Mouse (Mus musculus): ENCODE data around the gene Cacna2d3. TPM values are rescaled to one million over a fixed set of nuclear protein-coding genes. Genes with fewer than 3 reads are reported as not detected.
A peak's percentile ranks its signal among the peaks of the same experiment; 100 is the strongest.

Gene Cacna2d3
- polyA plus RNA-seq, 1 experiment from 2014 or later: 1.3 TPM

DNA sequence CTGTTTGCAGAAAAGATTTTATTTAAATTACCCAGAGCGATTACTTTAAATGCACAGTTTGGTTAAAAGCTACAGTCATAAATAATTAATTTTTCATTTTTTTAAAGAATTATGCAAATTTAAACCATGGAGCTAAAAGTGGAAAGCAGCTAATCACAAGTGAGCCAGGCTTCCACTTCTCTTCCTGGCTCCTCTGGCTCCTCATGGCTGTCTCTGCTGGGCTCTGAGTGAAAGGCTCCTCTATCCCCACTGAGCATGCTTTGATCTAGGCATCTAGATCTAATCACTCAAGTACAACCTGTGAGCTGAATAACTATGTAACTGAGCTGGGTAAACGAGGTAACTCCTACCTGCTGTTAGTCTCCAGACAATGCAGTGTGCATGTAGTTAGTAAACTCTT is 577.5 kb downstream of the Cacna2d3 start:
- H3K4me2 ChIP-seq (ENCODE audit: low read length): no peak overlapping the region
- no peak overlapping the region for H3K9ac ChIP-seq (ENCODE audit: low read length)
- 54% methylated on average over 2 of the region's 2 CpGs for WGBS
- peaks cover 4% of the 10 kb centered on the region; the same call in 1 of the 2 replicates for H3K9me3 ChIP-seq (ENCODE audit: control insufficient read depth, low read length)
- no peaks in the 10 kb centered on the region for H3K4me1 ChIP-seq (ENCODE audit: control insufficient read depth in 2 of 2, insufficient read depth in 2 of 2, low read length in 2 of 2)
- H3K4me3 ChIP-seq (ENCODE audit: control insufficient read depth in 1 of 2, insufficient read depth in 1 of 2, low read depth in 1 of 2, low read length in 2 of 2): no peak overlapping the region
- no peak for ATAC-seq (ENCODE audit: insufficient number of reproducible peaks, insufficient read depth, low FRiP score, low read depth)
- H3K27ac ChIP-seq (replicated peaks in 1 of 2; ENCODE audit: control insufficient read depth in 1 of 2, insufficient read depth in 1 of 2, low read depth in 2 of 2, low read length in 2 of 2): no peak overlapping the region
- H3K27me3 ChIP-seq (ENCODE audit: control insufficient read depth, insufficient read depth, low read length): no peaks in the 10 kb centered on the region
- no peaks in the 10 kb centered on the region for H3K36me3 ChIP-seq (ENCODE audit: control insufficient read depth, insufficient read depth, low read length)

DNA sequence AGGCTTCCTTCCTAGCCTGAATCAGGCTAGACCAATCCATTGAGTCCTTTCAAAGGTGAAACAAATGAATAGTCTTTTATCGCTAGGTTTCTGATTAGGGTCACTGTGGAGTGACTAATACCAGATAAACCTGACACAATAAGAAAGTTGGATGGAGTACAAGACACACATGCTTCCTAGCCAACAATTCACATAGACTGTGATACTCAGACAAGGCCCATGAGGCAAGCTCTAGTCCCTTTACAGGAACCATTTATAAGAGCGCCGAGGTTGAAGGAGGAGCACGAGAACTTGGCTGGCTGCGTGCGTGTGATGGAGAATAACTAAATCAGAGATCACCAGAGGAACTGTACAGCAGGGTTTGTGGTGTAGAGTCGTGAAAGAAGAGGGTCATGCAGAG is 584.0 kb downstream of the Cacna2d3 start:
- no peaks in the 10 kb centered on the region for H3K27me3 ChIP-seq (ENCODE audit: control insufficient read depth, insufficient read depth, low read length)
- no peak overlapping the region for H3K4me2 ChIP-seq (ENCODE audit: low read length)
- no peak overlapping the region for H3K9ac ChIP-seq (ENCODE audit: low read length)
- peaks cover 0 to 2% of the 10 kb centered on the region in 2 experiments; a peak in 1 of 4 replicates for H3K4me1 ChIP-seq (ENCODE audit: control insufficient read depth in 2 of 2, insufficient read depth in 2 of 2, low read length in 2 of 2)
- WGBS: 54% methylated on average over 7 of the region's 7 CpGs
- no peak overlapping the region for H3K4me3 ChIP-seq (ENCODE audit: control insufficient read depth in 1 of 2, insufficient read depth in 1 of 2, low read depth in 1 of 2, low read length in 2 of 2)
- no peaks in the 10 kb centered on the region for H3K9me3 ChIP-seq (ENCODE audit: control insufficient read depth, low read length)
- H3K36me3 ChIP-seq (ENCODE audit: control insufficient read depth, insufficient read depth, low read length): no peaks in the 10 kb centered on the region
- 0 out of 4 replicates have a peak overlapping the region, but pooled peaks of 1 of the 2 experiments have one; percentile 35 for H3K27ac ChIP-seq (replicated peaks in 1 of 2; ENCODE audit: control insufficient read depth in 1 of 2, insufficient read depth in 1 of 2, low read depth in 2 of 2, low read length in 2 of 2)
- peak; percentile 54 for ATAC-seq (ENCODE audit: insufficient number of reproducible peaks, insufficient read depth, low FRiP score, low read depth)

DNA sequence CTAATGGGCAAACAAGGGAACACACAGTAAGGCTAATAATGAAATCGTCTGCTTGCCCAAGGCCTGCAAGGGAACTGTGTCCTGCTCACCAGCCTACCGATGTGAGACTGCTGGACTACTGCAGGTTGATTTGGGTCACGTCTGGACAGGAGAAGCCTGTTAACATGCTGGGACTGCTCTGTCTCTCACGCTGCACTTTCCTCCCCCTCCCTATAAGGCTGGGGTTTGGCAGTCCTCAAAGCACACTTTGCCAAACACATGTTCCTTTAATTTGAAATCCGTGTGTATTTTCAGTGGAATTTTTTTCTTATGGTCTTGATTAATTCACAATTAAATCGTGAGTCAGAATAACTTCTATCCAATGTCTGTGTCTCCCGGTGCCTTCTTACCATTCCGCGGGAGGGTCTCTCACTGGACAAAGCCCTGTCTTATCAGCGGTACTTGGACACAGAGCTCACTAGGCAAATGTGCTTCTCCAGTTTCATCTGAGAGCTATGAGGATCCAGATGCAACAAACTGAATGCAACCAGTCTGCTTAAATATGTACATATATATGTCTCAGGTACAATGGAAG is 584.6 kb downstream of the Cacna2d3 start:
- Histone ChIP-seq H3K4me1 (ENCODE audit: control insufficient read depth in 2 of 2, insufficient read depth in 2 of 2, low read length in 2 of 2) (peaks cover 0 to 2% of the 10 kb centered on the region in 2 experiments; a peak in 1 of 4 replicates), H3K27ac (replicated peaks in 1 of 2; ENCODE audit: control insufficient read depth in 1 of 2, insufficient read depth in 1 of 2, low read depth in 2 of 2, low read length in 2 of 2) (no peak overlapping the region; a peak in 1 of 4 replicates), H3K9ac (ENCODE audit: low read length) (no peak overlapping the region), H3K27me3 (ENCODE audit: control insufficient read depth, insufficient read depth, low read length) (no peaks in the 10 kb centered on the region), H3K9me3 (ENCODE audit: control insufficient read depth, low read length) (no peaks in the 10 kb centered on the region), H3K4me2 (ENCODE audit: low read length) (no peak overlapping the region), H3K36me3 (ENCODE audit: control insufficient read depth, insufficient read depth, low read length) (no peaks in the 10 kb centered on the region), H3K4me3 (ENCODE audit: control insufficient read depth in 1 of 2, insufficient read depth in 1 of 2, low read depth in 1 of 2, low read length in 2 of 2) (no peak overlapping the region)
- WGBS: 43% methylated on average over 10 of the region's 10 CpGs
- ATAC-seq (ENCODE audit: insufficient number of reproducible peaks, insufficient read depth, low FRiP score, low read depth): 0 out of 2 replicates have a peak, but pooled peaks have one; percentile 21

DNA sequence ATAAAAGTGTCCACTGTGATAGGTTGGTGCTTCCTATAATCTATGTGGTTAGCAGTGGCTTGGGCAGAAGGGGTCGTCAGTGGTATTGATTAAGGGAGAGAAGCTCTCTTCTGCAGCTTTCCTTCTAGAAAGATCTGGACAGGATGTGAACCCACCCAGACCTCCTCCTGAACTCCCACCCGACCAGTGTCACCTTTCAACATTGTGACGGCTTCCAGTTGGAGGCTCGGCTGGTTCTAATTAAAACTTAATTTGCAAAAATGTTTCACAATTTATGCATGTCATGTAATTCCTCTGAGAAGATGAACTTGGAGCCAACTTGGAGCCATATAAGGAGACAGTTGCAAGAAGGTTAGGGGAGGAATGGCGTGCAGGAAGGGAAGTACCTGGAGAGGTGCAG is 586.8 kb downstream of the Cacna2d3 start:
- Histone ChIP-seq H3K9me3 (ENCODE audit: control insufficient read depth, low read length) (no peaks in the 10 kb centered on the region), H3K4me1 (ENCODE audit: control insufficient read depth in 2 of 2, insufficient read depth in 2 of 2, low read length in 2 of 2) (peaks cover 0 to 2% of the 10 kb centered on the region in 2 experiments; a peak in 1 of 4 replicates), H3K27me3 (ENCODE audit: control insufficient read depth, insufficient read depth, low read length) (no peaks in the 10 kb centered on the region), H3K4me2 (ENCODE audit: low read length) (no peak overlapping the region), H3K27ac (replicated peaks in 1 of 2; ENCODE audit: control insufficient read depth in 1 of 2, insufficient read depth in 1 of 2, low read depth in 2 of 2, low read length in 2 of 2) (no peak overlapping the region), H3K4me3 (ENCODE audit: control insufficient read depth in 1 of 2, insufficient read depth in 1 of 2, low read depth in 1 of 2, low read length in 2 of 2) (no peak overlapping the region), H3K36me3 (ENCODE audit: control insufficient read depth, insufficient read depth, low read length) (no peaks in the 10 kb centered on the region), H3K9ac (ENCODE audit: low read length) (no peak overlapping the region)
- ATAC-seq (ENCODE audit: insufficient number of reproducible peaks, insufficient read depth, low FRiP score, low read depth): no peak
- WGBS: 76% methylated on average over 5 of the region's 5 CpGs

DNA sequence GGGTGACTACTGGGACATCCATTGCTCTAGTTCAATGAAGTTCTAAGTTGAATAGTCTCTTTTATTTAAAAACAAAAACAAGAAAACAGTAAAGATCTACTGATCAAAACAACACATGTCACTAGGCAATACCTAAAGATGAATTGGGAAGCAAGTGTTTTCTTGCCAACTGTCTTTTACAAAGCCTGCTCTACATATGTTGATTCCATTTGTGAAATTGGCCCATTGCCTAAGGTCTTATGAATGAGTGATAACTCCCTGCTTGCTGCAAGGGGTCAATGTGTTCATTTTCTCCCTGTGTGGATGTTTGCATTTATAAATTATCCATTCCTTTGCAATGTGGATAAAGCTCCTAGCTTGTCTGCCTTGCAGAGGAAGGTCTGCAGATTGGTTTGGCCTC is 591.2 kb downstream of the Cacna2d3 start:
- Histone ChIP-seq H3K27me3 (ENCODE audit: control insufficient read depth, insufficient read depth, low read length) (no peaks in the 10 kb centered on the region), H3K27ac (replicated peaks in 1 of 2; ENCODE audit: control insufficient read depth in 1 of 2, insufficient read depth in 1 of 2, low read depth in 2 of 2, low read length in 2 of 2) (no peak overlapping the region), H3K9me3 (ENCODE audit: control insufficient read depth, low read length) (no peaks in the 10 kb centered on the region), H3K36me3 (ENCODE audit: control insufficient read depth, insufficient read depth, low read length) (no peaks in the 10 kb centered on the region), H3K4me1 (ENCODE audit: control insufficient read depth in 2 of 2, insufficient read depth in 2 of 2, low read length in 2 of 2) (no peaks in the 10 kb centered on the region), H3K4me2 (ENCODE audit: low read length) (no peak overlapping the region), H3K4me3 (ENCODE audit: control insufficient read depth in 1 of 2, insufficient read depth in 1 of 2, low read depth in 1 of 2, low read length in 2 of 2) (no peak overlapping the region), H3K9ac (ENCODE audit: low read length) (no peak overlapping the region)
- no peak for ATAC-seq (ENCODE audit: insufficient number of reproducible peaks, insufficient read depth, low FRiP score, low read depth)

DNA sequence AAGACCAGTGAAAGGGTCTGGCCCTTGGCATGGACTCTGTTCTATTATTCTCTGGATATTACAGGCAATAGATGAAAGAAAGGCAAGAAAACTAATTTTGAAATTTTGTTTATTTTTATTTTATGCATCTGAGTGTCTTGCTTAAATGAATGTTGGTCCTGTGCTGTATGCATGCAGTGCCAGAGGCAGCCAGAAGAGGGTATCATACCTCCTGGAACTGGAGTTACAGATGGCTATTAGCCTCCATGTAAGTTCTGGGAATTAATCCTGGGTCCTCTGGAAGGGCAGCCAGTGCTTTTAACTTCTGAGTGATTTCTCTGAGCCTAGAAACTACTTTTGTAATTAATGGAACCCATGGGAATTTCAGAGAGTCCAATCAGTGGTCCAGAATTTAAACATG is 597.8 kb downstream of the Cacna2d3 start:
- Histone ChIP-seq H3K4me2 (ENCODE audit: low read length) (no peak overlapping the region), H3K36me3 (ENCODE audit: control insufficient read depth, insufficient read depth, low read length) (no peaks in the 10 kb centered on the region), H3K9ac (ENCODE audit: low read length) (no peak overlapping the region), H3K27ac (replicated peaks in 1 of 2; ENCODE audit: control insufficient read depth in 1 of 2, insufficient read depth in 1 of 2, low read depth in 2 of 2, low read length in 2 of 2) (no peak overlapping the region), H3K9me3 (ENCODE audit: control insufficient read depth, low read length) (no peaks in the 10 kb centered on the region), H3K27me3 (ENCODE audit: control insufficient read depth, insufficient read depth, low read length) (no peaks in the 10 kb centered on the region), H3K4me3 (ENCODE audit: control insufficient read depth in 1 of 2, insufficient read depth in 1 of 2, low read depth in 1 of 2, low read length in 2 of 2) (no peak overlapping the region), H3K4me1 (ENCODE audit: control insufficient read depth in 2 of 2, insufficient read depth in 2 of 2, low read length in 2 of 2) (0 out of 4 replicates have a peak, but pooled peaks cover 0 to 6% of the 10 kb centered on the region in 2 experiments)
- ATAC-seq (ENCODE audit: insufficient number of reproducible peaks, insufficient read depth, low FRiP score, low read depth): no peak

DNA sequence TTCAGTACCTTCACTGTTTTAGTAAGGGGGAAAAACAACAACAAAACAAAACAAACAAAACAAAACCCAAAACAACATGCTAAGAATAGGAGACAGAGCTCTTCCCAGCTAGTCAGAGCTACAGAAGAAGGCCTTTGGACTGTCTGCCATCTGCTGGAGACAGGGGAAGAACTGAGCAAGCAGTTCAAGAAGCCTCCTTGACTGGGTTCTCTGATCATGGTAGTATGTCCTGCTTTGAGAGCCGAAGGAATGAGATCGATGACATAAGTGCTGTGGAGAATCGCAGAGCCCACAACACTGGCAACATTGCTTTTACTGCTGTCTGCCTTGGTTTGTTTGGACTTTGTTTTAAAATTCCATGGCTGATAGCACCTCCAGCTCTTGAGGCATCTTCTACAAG is 598.9 kb downstream of the Cacna2d3 start:
- no peak overlapping the region for H3K9ac ChIP-seq (ENCODE audit: low read length)
- no peak overlapping the region for H3K27ac ChIP-seq (replicated peaks in 1 of 2; ENCODE audit: control insufficient read depth in 1 of 2, insufficient read depth in 1 of 2, low read depth in 2 of 2, low read length in 2 of 2)
- H3K4me1 ChIP-seq (ENCODE audit: control insufficient read depth in 2 of 2, insufficient read depth in 2 of 2, low read length in 2 of 2): 0 out of 4 replicates have a peak, but pooled peaks cover 0 to 6% of the 10 kb centered on the region in 2 experiments
- no peaks in the 10 kb centered on the region for H3K27me3 ChIP-seq (ENCODE audit: control insufficient read depth, insufficient read depth, low read length)
- H3K36me3 ChIP-seq (ENCODE audit: control insufficient read depth, insufficient read depth, low read length): no peaks in the 10 kb centered on the region
- 91% methylated on average over 3 of the region's 3 CpGs for WGBS
- no peak for ATAC-seq (ENCODE audit: insufficient number of reproducible peaks, insufficient read depth, low FRiP score, low read depth)
- no peak overlapping the region for H3K4me3 ChIP-seq (ENCODE audit: control insufficient read depth in 1 of 2, insufficient read depth in 1 of 2, low read depth in 1 of 2, low read length in 2 of 2)
- no peaks in the 10 kb centered on the region for H3K9me3 ChIP-seq (ENCODE audit: control insufficient read depth, low read length)
- H3K4me2 ChIP-seq (ENCODE audit: low read length): no peak overlapping the region

DNA sequence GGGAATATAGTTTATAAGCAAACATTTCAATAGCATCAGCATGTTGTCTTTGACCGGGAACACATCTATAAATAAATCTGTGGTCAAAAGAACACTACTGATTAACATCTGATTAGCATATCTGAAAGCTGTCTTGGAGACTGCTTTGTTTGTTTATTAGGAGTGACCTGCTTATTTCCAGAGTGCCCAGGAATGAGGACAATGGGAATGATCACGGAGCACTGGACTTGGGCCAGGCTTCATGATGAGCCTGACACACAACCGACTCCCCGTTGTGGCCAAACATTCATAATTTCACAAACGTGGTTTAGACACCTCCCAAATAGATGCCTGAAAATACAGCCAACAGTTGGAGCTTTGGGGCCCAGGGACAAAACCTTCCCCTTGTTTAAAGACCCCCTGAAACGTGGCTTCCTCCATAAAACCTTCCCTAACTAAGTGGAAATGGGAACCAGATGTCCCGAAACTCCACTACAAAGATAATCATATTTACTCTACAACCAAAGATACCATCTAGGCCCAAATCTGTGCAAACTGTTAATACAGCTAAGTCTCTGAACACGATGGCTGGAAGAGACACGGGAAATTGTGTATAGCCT is 607.7 kb downstream of the Cacna2d3 start:
- H3K27ac ChIP-seq (replicated peaks in 1 of 2; ENCODE audit: control insufficient read depth in 1 of 2, insufficient read depth in 1 of 2, low read depth in 2 of 2, low read length in 2 of 2): no peak overlapping the region
- no peak overlapping the region for H3K4me2 ChIP-seq (ENCODE audit: low read length)
- no peaks in the 10 kb centered on the region for H3K36me3 ChIP-seq (ENCODE audit: control insufficient read depth, insufficient read depth, low read length)
- no peaks in the 10 kb centered on the region for H3K4me1 ChIP-seq (ENCODE audit: control insufficient read depth in 2 of 2, insufficient read depth in 2 of 2, low read length in 2 of 2)
- H3K9me3 ChIP-seq (ENCODE audit: control insufficient read depth, low read length): no peaks in the 10 kb centered on the region
- H3K4me3 ChIP-seq (ENCODE audit: control insufficient read depth in 1 of 2, insufficient read depth in 1 of 2, low read depth in 1 of 2, low read length in 2 of 2): no peak overlapping the region
- 58% methylated on average over 9 of the region's 9 CpGs for WGBS
- H3K9ac ChIP-seq (ENCODE audit: low read length): no peak overlapping the region
- H3K27me3 ChIP-seq (ENCODE audit: control insufficient read depth, insufficient read depth, low read length): no peaks in the 10 kb centered on the region
- no peak for ATAC-seq (ENCODE audit: insufficient number of reproducible peaks, insufficient read depth, low FRiP score, low read depth)
